Mouse (Mus musculus): ENCODE measurements around the gene Dhdh. TPM values are rescaled to one million over a fixed set of nuclear protein-coding genes. Genes with fewer than 3 reads are reported as not detected.
A peak's percentile ranks its signal among the peaks of the same experiment; 100 is the strongest.

Gene Dhdh
- polyA plus RNA-seq, 1 experiment = not detected

GRCm38 (mm10) chr7:45515436-45515835 is 26.8 kb upstream of the Dhdh start:
- no peak overlapping the region for H3K27ac ChIP-seq (ENCODE audit: insufficient read depth, low read depth, low read length)
- 51% methylated on average over 16 of the region's 16 CpGs for WGBS
- H3K4me1 ChIP-seq (ENCODE audit: control insufficient read depth, insufficient read depth, low read length) = no peaks in the 10 kb centered on the region
- TF ChIP-seq POLR2A (IDR thresholded peaks at IDR 0.05; ENCODE audit: insufficient read depth, low read depth, low read length) (no peak), CTCF (IDR thresholded peaks at IDR 0.05; ENCODE audit: insufficient read depth, low read depth, low read length) (no peak)
- no peak overlapping the region for H3K4me3 ChIP-seq (ENCODE audit: insufficient read depth, low read depth, low read length)

- H3K4me1 ChIP-seq (ENCODE audit: control insufficient read depth, insufficient read depth, low read length) = peaks cover 2% of the 10 kb centered on the region; the same call in 1 of the 2 replicates
- H3K27ac ChIP-seq (ENCODE audit: insufficient read depth, low read depth, low read length) = no peak overlapping the region
- TF ChIP-seq CTCF (IDR thresholded peaks at IDR 0.05; ENCODE audit: insufficient read depth, low read depth, low read length) (no peak), POLR2A (IDR thresholded peaks at IDR 0.05; ENCODE audit: insufficient read depth, low read depth, low read length) (no peak)
- no peak overlapping the region for H3K4me3 ChIP-seq (ENCODE audit: insufficient read depth, low read depth, low read length)
- WGBS = 88% methylated on average over 7 of the region's 7 CpGs
These were observed 25.8 kb upstream of the Dhdh start for GRCm38 (mm10) chr7:45514411-45514810.

- Histone ChIP-seq H3K4me3 (ENCODE audit: insufficient read depth, low read depth, low read length) (peak within 1 kb of the TSS; percentile 92), H3K27ac (ENCODE audit: insufficient read depth, low read depth, low read length) (peak within 1 kb of the TSS; percentile 47; the same call in 1 of the 2 replicates), H3K4me1 (ENCODE audit: control insufficient read depth, insufficient read depth, low read length) (peaks cover 4% of the 10 kb centered on the region; the same call in 1 of the 2 replicates)
- TF ChIP-seq POLR2A (IDR thresholded peaks at IDR 0.05; ENCODE audit: insufficient read depth, low read depth, low read length) (peak; percentile 70), CTCF (IDR thresholded peaks at IDR 0.05; ENCODE audit: insufficient read depth, low read depth, low read length) (no peak)
- WGBS = under 1% methylated on average over 44 of the region's 44 CpGs
These were observed 21.5 kb upstream of the Dhdh start, which contains the start of gene Nucb1 for GRCm38 (mm10) chr7:45509912-45510787. Nucb1 (minus strand) TSS chr7:45510406.

GRCm38 (mm10) chr7:45509181-45509882 is 20.7 kb upstream of the Dhdh start:
- WGBS = 19% methylated on average over 19 of the region's 19 CpGs
- Histone ChIP-seq H3K4me3 (ENCODE audit: insufficient read depth, low read depth, low read length) (peak overlapping the region; percentile 92), H3K27ac (ENCODE audit: insufficient read depth, low read depth, low read length) (no peak overlapping the region), H3K4me1 (ENCODE audit: control insufficient read depth, insufficient read depth, low read length) (peaks cover 4% of the 10 kb centered on the region; the same call in 1 of the 2 replicates)
- TF ChIP-seq POLR2A (IDR thresholded peaks at IDR 0.05; ENCODE audit: insufficient read depth, low read depth, low read length) = no peak
- no peak for TF ChIP-seq CTCF (IDR thresholded peaks at IDR 0.05; ENCODE audit: insufficient read depth, low read depth, low read length)

- TF ChIP-seq CTCF (IDR thresholded peaks at IDR 0.05; ENCODE audit: insufficient read depth, low read depth, low read length) (no peak), POLR2A (IDR thresholded peaks at IDR 0.05; ENCODE audit: insufficient read depth, low read depth, low read length) (no peak)
- no peak overlapping the region for H3K27ac ChIP-seq (ENCODE audit: insufficient read depth, low read depth, low read length)
- WGBS = 85% methylated on average over 6 of the region's 6 CpGs
- no peak overlapping the region for H3K4me3 ChIP-seq (ENCODE audit: insufficient read depth, low read depth, low read length)
- H3K4me1 ChIP-seq (ENCODE audit: control insufficient read depth, insufficient read depth, low read length) = peaks cover 4% of the 10 kb centered on the region; the same call in 1 of the 2 replicates
These were observed 20.0 kb upstream of the Dhdh start for GRCm38 (mm10) chr7:45508561-45508960.

GRCm38 (mm10) chr7:45507583-45507982 is 19.0 kb upstream of the Dhdh start:
- Histone ChIP-seq H3K27ac (ENCODE audit: insufficient read depth, low read depth, low read length) (no peak overlapping the region), H3K4me1 (ENCODE audit: control insufficient read depth, insufficient read depth, low read length) (peaks cover 4% of the 10 kb centered on the region; the same call in 1 of the 2 replicates), H3K4me3 (ENCODE audit: insufficient read depth, low read depth, low read length) (no peak overlapping the region)
- TF ChIP-seq CTCF (IDR thresholded peaks at IDR 0.05; ENCODE audit: insufficient read depth, low read depth, low read length) (no peak), POLR2A (IDR thresholded peaks at IDR 0.05; ENCODE audit: insufficient read depth, low read depth, low read length) (no peak)
- 84% methylated on average over 6 of the region's 6 CpGs for WGBS

GRCm38 (mm10) chr7:45498427-45498826 is 9.8 kb upstream of the Dhdh start:
- H3K27ac ChIP-seq (ENCODE audit: insufficient read depth, low read depth, low read length) = no peak overlapping the region

GRCm38 (mm10) chr7:45494548-45494947 is 5.9 kb upstream of the Dhdh start:
- Histone ChIP-seq H3K4me3 (ENCODE audit: insufficient read depth, low read depth, low read length) (no peak overlapping the region), H3K27ac (ENCODE audit: insufficient read depth, low read depth, low read length) (no peak overlapping the region), H3K4me1 (ENCODE audit: control insufficient read depth, insufficient read depth, low read length) (peaks cover 8% of the 10 kb centered on the region)
- 84% methylated on average over 9 of the region's 9 CpGs for WGBS
- TF ChIP-seq POLR2A (IDR thresholded peaks at IDR 0.05; ENCODE audit: insufficient read depth, low read depth, low read length) (no peak), CTCF (IDR thresholded peaks at IDR 0.05; ENCODE audit: insufficient read depth, low read depth, low read length) (no peak)

More at GRCm38 (mm10) chr7:45498427-45498826, 9.8 kb upstream of the Dhdh start:
- TF ChIP-seq POLR2A (IDR thresholded peaks at IDR 0.05; ENCODE audit: insufficient read depth, low read depth, low read length) (no peak), CTCF (IDR thresholded peaks at IDR 0.05; ENCODE audit: insufficient read depth, low read depth, low read length) (no peak)
- WGBS = 94% methylated on average over 6 of the region's 6 CpGs
- Histone ChIP-seq H3K4me3 (ENCODE audit: insufficient read depth, low read depth, low read length) (no peak overlapping the region), H3K4me1 (ENCODE audit: control insufficient read depth, insufficient read depth, low read length) (no peaks in the 10 kb centered on the region)

- 85% methylated on average over 5 of the region's 5 CpGs for WGBS
- Histone ChIP-seq H3K27ac (ENCODE audit: insufficient read depth, low read depth, low read length) (no peak overlapping the region), H3K4me3 (ENCODE audit: insufficient read depth, low read depth, low read length) (no peak overlapping the region), H3K4me1 (ENCODE audit: control insufficient read depth, insufficient read depth, low read length) (peaks cover 21% of the 10 kb centered on the region)
- no peak for TF ChIP-seq CTCF (IDR thresholded peaks at IDR 0.05; ENCODE audit: insufficient read depth, low read depth, low read length)
- no peak for TF ChIP-seq POLR2A (IDR thresholded peaks at IDR 0.05; ENCODE audit: insufficient read depth, low read depth, low read length)
These were observed 4.3 kb upstream of the Dhdh start for GRCm38 (mm10) chr7:45492951-45493350.
